Mouse (Mus musculus): ENCODE measurements around the gene Cks1b.
"Not testable (repeated sequence)": the region's sequence is repeated elsewhere in the genome, so short reads cannot be mapped to it uniquely, and the experiment has no call there.

Cks1b gene

GRCm38 (mm10) chr3:89418170-89418860 lies at the start of gene Cks1b, which contains the start of gene Shc1:
TSS of gene Cks1b (minus strand) at chr3:89418383.
TSS of gene Shc1 (plus strand) at chr3:89418443.
- peak; percentile 98 for DNase-seq (ENCODE audit: low read depth, low spot score)

- peak; percentile 75 for DNase-seq (ENCODE audit: low read depth, low spot score)
Measured at GRCm38 (mm10) chr3:89458965-89459807, 41.0 kb upstream of the Cks1b start.

- DNase-seq (ENCODE audit: low read depth, low spot score) = no peak
Measured at GRCm38 (mm10) chr3:89458372-89458964, 40.3 kb upstream of the Cks1b start.

GRCm38 (mm10) chr3:89456726-89457665 lies 38.8 kb upstream of the Cks1b start:
- DNase-seq (ENCODE audit: low read depth, low spot score) = peak; percentile 79

GRCm38 (mm10) chr3:89455786-89456285 lies 37.7 kb upstream of the Cks1b start:
- no peak for DNase-seq (ENCODE audit: low read depth, low spot score)

GRCm38 (mm10) chr3:89454401-89455177 lies 36.4 kb upstream of the Cks1b start, which contains the start of gene Pmvk:
TSS of gene Pmvk (plus strand) at chr3:89454541.
- no peak for DNase-seq (ENCODE audit: low read depth, low spot score)

- no peak for DNase-seq (ENCODE audit: low read depth, low spot score)
Measured at GRCm38 (mm10) chr3:89451916-89452315, 33.7 kb upstream of the Cks1b start.

GRCm38 (mm10) chr3:89449541-89449940 lies 31.4 kb upstream of the Cks1b start:
- DNase-seq (ENCODE audit: low read depth, low spot score) = peak; percentile 94

GRCm38 (mm10) chr3:89448720-89449537 lies 30.7 kb upstream of the Cks1b start:
- DNase-seq (ENCODE audit: low read depth, low spot score) = no peak

- no peak for DNase-seq (ENCODE audit: low read depth, low spot score)
Measured at GRCm38 (mm10) chr3:89440691-89441090, 22.5 kb upstream of the Cks1b start.

GRCm38 (mm10) chr3:89437269-89437668 lies 19.1 kb upstream of the Cks1b start:
- no peak for DNase-seq (ENCODE audit: low read depth, low spot score)

- DNase-seq (ENCODE audit: low read depth, low spot score) = peak; percentile 61
Measured at GRCm38 (mm10) chr3:89436176-89437113, 18.3 kb upstream of the Cks1b start, which contains the start of gene Pbxip1. TSS of gene Pbxip1 (plus strand) at chr3:89436706.

GRCm38 (mm10) chr3:89435041-89435440 lies 16.9 kb upstream of the Cks1b start:
- DNase-seq (ENCODE audit: low read depth, low spot score) = no peak

GRCm38 (mm10) chr3:89434532-89434931 lies 16.3 kb upstream of the Cks1b start:
- DNase-seq (ENCODE audit: low read depth, low spot score) = no peak

- DNase-seq (ENCODE audit: low read depth, low spot score) = no peak
Measured at GRCm38 (mm10) chr3:89432606-89433005, 14.4 kb upstream of the Cks1b start.

- peak; percentile 92 for DNase-seq (ENCODE audit: low read depth, low spot score)
Measured at GRCm38 (mm10) chr3:89430171-89431159, 12.3 kb upstream of the Cks1b start, which contains the start of gene Pygo2. TSS of gene Pygo2 (plus strand) at chr3:89430214.

GRCm38 (mm10) chr3:89429021-89429420 lies 10.8 kb upstream of the Cks1b start:
- DNase-seq (ENCODE audit: low read depth, low spot score) = not testable (repeated sequence)
